Mouse (Mus musculus): ENCODE measurements around the gene Akap7.

Akap7 gene

DNA sequence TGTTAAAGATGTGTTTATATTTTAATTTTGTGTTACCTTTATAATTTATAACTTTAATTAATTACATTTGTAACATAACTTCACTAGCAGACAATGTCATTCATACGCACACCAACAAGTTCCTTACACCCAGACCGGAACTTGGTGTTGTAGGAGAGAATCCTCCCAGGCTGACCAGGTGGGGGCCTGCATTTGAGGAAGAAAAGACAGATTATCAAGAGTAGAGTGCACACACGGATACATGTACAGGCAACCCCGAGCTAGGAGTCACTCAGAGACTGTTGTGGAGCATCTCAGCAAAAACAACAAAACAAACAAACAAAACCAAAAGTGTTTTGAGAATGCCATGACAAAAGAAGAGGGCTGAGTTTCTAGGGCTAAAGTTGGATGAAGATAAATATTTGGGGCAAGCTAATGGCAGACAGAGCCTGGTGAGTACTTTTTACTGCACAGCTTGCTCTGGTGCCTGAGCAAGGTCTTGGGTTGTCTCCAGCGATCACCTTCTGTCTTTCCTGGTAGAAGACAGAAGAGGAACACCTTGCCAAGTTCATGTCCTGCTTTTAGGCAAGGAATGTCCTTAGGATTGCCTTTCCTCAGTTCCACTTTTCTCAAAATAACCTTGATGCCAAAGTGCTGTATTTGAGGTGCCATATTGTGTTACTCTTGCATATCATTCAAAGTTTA is 186.7 kb downstream of the Akap7 start:
- no peak for DNase-seq (ENCODE audit: low spot score)
